Mouse (Mus musculus): ENCODE results near the gene Alcam.

DNA sequence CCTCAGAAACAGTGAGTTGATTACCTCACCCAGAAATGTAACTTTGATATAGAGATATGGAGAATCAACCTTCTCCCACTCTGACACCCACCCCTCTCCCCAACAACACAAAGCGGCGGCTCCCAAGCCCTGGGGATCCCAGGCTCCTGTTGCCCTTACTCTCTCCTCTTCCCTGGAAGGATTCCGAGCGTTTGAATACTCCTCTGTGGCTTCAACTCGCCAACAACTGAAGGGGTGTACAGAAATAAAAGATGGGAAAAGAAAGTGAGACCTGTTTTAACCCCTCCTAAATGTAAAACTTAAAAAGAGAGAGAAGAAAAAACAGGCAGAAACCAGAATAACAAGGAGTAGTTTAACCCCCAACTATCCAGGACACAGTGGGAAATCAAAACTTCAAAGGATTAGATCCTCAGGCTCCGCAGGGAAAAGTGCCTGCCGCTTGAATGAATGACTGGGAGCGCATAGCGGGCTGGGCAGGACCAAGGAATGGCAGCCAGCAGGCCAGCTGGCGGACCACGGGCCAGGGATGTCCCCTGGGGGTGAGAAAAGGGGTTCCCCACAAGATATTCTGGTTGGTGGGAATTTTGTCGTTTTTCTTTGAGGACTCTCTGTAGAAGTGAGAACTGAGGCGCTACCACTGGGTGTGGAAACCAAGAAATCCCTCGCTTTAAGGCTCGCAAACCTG lies 2.6 kb downstream of the Alcam start:
- no peak for TF ChIP-seq REST (IDR thresholded peaks at IDR 0.05; ENCODE audit: insufficient read depth, insufficient read length)
- TF ChIP-seq POLR2A (IDR thresholded peaks at IDR 0.05; ENCODE audit: insufficient read length, low read depth): no peak
- peak in 2 of 3 experiments; percentile 16 to 47 for TF ChIP-seq MYOG (IDR thresholded peaks at IDR 0.05; ENCODE audit: control insufficient read depth in 1 of 3, insufficient read depth in 1 of 3, insufficient read length in 2 of 3, low read depth in 2 of 3)
- TF ChIP-seq TCF12 (IDR thresholded peaks at IDR 0.05; ENCODE audit: insufficient read depth, poor library complexity, severe bottlenecking): no peak
- no peak for TF ChIP-seq POLR2AphosphoS2 (IDR thresholded peaks at IDR 0.05; ENCODE audit: insufficient read length, low read depth)
- TF ChIP-seq USF1 (IDR thresholded peaks at IDR 0.05; ENCODE audit: low read depth): no peak
- no peak for TF ChIP-seq E2F4 (IDR thresholded peaks at IDR 0.05; ENCODE audit: insufficient read depth)

Data from myocyte (in vitro differentiated cells).